Mouse (Mus musculus) mature B cell (primary cell): ENCODE measurements around the gene Lhx5.

ENCODE experiments used
- in situ Hi-C: fragments of 300-500 bp; cut with MboI; formaldehyde crosslinking; loops from 2 replicates; pipeline ENCODE4 v1.14.3; 2019

Gene Lhx5

GRCm38 (mm10) chr5:120432486-120433015 is 1.1 kb downstream of the Lhx5 start:
- in situ Hi-C loops, result no loop called here

- in situ Hi-C loops, result no loop called here
Observed at GRCm38 (mm10) chr5:120433135-120433760, 1.7 kb downstream of the Lhx5 start.

GRCm38 (mm10) chr5:120434231-120434735 is 2.8 kb downstream of the Lhx5 start:
- in situ Hi-C loops, result no loop called here

- in situ Hi-C loops, result no loop called here
Observed at GRCm38 (mm10) chr5:120435006-120435681, 3.6 kb downstream of the Lhx5 start.

- in situ Hi-C loops, result no loop called here
Observed at GRCm38 (mm10) chr5:120435731-120436501, 4.4 kb downstream of the Lhx5 start.

- in situ Hi-C loops, result no loop called here
Observed at GRCm38 (mm10) chr5:120436885-120437495, 5.5 kb downstream of the Lhx5 start.

GRCm38 (mm10) chr5:120437539-120437938 is 6.0 kb downstream of the Lhx5 start:
- in situ Hi-C loops, result no loop called here

GRCm38 (mm10) chr5:120437986-120438385 is 6.5 kb downstream of the Lhx5 start:
- in situ Hi-C loops, result no loop called here

- in situ Hi-C loops, result no loop called here
Observed at GRCm38 (mm10) chr5:120438469-120438868, 7.0 kb downstream of the Lhx5 start.

- in situ Hi-C loops, result no loop called here
Observed at GRCm38 (mm10) chr5:120438991-120439710, 7.7 kb downstream of the Lhx5 start.

GRCm38 (mm10) chr5:120439887-120440670 is 8.6 kb downstream of the Lhx5 start:
- in situ Hi-C loops, result no loop called here

GRCm38 (mm10) chr5:120440733-120441132 is 9.2 kb downstream of the Lhx5 start:
- in situ Hi-C loops, result no loop called here

GRCm38 (mm10) chr5:120447305-120447704 is 15.8 kb downstream of the Lhx5 start:
- in situ Hi-C loops, result no loop called here

GRCm38 (mm10) chr5:120454756-120455337 is 23.3 kb downstream of the Lhx5 start:
- in situ Hi-C loops, result no loop called here

- in situ Hi-C loops, result no loop called here
Observed at GRCm38 (mm10) chr5:120456253-120456652, 24.8 kb downstream of the Lhx5 start.

- in situ Hi-C loops, result no loop called here
Observed at GRCm38 (mm10) chr5:120456841-120457554, 25.5 kb downstream of the Lhx5 start.

- in situ Hi-C loops, result no loop called here
Observed at GRCm38 (mm10) chr5:120457628-120458027, 26.1 kb downstream of the Lhx5 start.

- in situ Hi-C loops, result no loop called here
Observed at GRCm38 (mm10) chr5:120459133-120459532, 27.6 kb downstream of the Lhx5 start.

- in situ Hi-C loops, result no loop called here
Observed at GRCm38 (mm10) chr5:120461902-120462301, 30.4 kb downstream of the Lhx5 start.
